Mouse (Mus musculus) mesoderm, embryonic 11.5 days (tissue): ENCODE data around the gene Vmac.
A peak's percentile ranks its signal among the peaks of the same experiment; 100 is the strongest.

Experiments used
- DNase-seq: peaks from one replicate; pipeline ENCODE4 v3.0.0-alpha.2; 2012; ENCODE audit warnings: low read depth, low spot score

Vmac gene

GRCm38 (mm10) chr17:56740118-56740787, 22.4 kb upstream of the Vmac start:
- no peak for DNase-seq

- no peak for DNase-seq
Observed at GRCm38 (mm10) chr17:56738221-56738620, 20.4 kb upstream of the Vmac start.

- DNase-seq = no peak
Observed at GRCm38 (mm10) chr17:56736534-56736933, 18.7 kb upstream of the Vmac start.

GRCm38 (mm10) chr17:56729656-56730055, 11.8 kb upstream of the Vmac start:
- DNase-seq = no peak

- DNase-seq = peak; percentile 48
Observed at GRCm38 (mm10) chr17:56729151-56729550, 11.3 kb upstream of the Vmac start.

- DNase-seq = no peak
Observed at GRCm38 (mm10) chr17:56728117-56728516, 10.3 kb upstream of the Vmac start.

GRCm38 (mm10) chr17:56727659-56728058, 9.8 kb upstream of the Vmac start:
- no peak for DNase-seq

- peak; percentile 53 for DNase-seq
Observed at GRCm38 (mm10) chr17:56727029-56727649, 9.3 kb upstream of the Vmac start.

- no peak for DNase-seq
Observed at GRCm38 (mm10) chr17:56723419-56724161, 5.8 kb upstream of the Vmac start.

GRCm38 (mm10) chr17:56722441-56722840, 4.6 kb upstream of the Vmac start:
- peak; percentile 55 for DNase-seq

- peak; percentile 99 for DNase-seq
Observed at GRCm38 (mm10) chr17:56716655-56717362, 1.0 kb downstream of the Vmac start.

- no peak for DNase-seq
Observed at GRCm38 (mm10) chr17:56715914-56716654, 1.7 kb downstream of the Vmac start.

GRCm38 (mm10) chr17:56715360-56715759, 2.5 kb downstream of the Vmac start:
- DNase-seq = no peak

- DNase-seq = no peak
Observed at GRCm38 (mm10) chr17:56709708-56710107, 8.1 kb downstream of the Vmac start.

- DNase-seq = no peak
Observed at GRCm38 (mm10) chr17:56708692-56709091, 9.1 kb downstream of the Vmac start.

- no peak for DNase-seq
Observed at GRCm38 (mm10) chr17:56706515-56706914, 11.3 kb downstream of the Vmac start.

GRCm38 (mm10) chr17:56703038-56703437, 14.8 kb downstream of the Vmac start:
- no peak for DNase-seq

GRCm38 (mm10) chr17:56700451-56700850, 17.4 kb downstream of the Vmac start:
- DNase-seq = no peak

GRCm38 (mm10) chr17:56693851-56694310, 23.9 kb downstream of the Vmac start:
- no peak for DNase-seq

GRCm38 (mm10) chr17:56693395-56693794, 24.4 kb downstream of the Vmac start:
- no peak for DNase-seq

GRCm38 (mm10) chr17:56688689-56689088, 29.1 kb downstream of the Vmac start:
- no peak for DNase-seq
